Mouse (Mus musculus) thymus, postnatal 14 days (tissue): ENCODE data around the gene Elmod3.

ENCODE experiments used
- DNase-seq: peaks from one replicate; pipeline ENCODE4 v3.0.0; 2021

Elmod3 gene

DNA sequence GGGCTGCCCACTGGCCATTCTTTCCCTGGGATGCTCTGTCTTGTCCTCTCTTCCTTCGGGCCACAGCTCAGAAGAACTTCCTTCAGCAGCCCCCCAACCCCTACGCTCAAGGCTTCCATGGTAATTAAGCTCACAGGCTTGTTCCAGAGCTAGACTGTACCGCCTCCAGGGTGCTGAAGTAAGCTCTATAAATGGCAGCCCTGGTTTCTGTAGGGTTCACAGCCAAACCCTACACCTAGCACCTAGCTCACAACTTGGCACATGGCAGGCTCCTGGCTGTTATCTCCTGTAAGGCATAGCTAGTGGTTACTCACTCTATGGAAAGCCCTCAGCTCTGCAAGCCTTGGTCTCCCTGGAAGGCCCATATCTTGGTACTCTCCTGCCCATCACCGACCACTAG is 65.6 kb downstream of the Elmod3 start:
- DNase-seq = no peak

DNA sequence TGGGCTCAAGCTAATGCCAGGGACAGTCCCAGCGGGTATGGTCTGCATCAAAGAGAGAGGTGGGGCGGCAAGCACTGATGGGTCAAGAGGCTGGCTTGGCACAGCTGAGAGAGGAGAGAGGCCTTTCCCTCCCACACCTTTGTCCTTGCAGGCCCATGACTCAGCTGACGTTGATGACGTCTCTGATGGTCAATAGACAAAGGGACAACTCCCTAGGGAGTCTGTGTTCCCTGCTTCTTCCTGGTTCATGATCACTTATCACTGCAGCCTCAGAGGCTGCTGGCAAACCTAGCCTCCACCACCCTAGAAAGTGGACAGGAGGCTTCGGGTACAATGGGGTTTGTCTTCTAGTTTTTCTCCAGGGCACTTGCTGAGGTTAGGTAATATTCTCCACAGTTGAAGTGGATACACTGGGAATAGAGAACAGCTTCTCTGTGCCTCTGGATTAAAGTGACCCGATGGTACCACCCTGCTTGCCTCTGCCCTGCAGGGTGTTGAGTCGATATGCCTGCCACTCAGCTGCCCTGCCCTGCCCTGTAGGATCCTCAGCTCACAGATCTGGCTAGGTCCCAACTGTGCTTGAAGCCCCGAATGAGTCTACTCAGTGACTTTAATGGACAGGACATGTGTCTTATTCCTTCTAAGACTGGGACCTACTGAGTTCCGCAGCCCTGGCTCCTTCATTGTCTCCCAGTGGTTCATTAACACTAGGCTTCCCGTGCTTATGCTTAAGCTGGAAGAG is 69.6 kb downstream of the Elmod3 start:
- no peak for DNase-seq

DNA sequence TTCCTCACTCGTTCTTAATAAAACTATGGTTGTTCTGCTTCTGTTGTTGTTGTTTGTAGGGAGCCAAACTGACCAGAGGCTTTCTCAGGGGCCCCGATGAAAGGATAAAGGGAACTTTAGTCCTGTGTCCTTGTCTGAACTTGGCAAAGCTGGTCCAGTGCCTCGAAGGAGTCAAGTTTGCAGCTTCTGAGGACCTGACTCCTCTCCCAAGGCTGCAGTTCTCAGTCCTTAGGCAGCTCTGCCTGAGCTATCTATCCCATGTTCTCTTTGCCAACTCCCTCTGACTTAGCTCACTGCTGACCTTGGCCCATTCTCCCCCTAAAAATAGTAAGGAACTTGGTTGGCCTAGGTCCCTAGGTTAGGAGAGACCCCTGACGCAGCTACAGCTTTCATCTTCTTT is 71.1 kb downstream of the Elmod3 start:
- DNase-seq = no peak

DNA sequence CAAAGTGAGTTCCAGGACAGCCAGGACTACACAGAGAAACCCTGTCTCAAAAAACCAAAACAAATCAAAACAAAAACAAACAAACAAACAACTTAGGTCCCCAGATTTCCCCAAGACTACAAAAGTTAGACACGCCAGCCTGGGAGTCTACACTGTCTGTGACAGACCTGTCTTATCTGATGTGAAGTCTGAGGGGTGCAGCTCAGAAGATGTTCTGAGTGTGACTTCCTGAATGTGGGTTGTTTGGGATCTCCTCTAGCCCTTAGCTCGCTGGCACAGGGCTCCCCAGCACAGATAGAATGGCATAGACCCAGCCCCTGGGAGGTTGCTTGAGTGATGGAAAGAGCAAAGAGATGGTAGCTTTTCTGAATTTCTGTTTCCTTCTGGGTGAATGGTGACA is 74.1 kb downstream of the Elmod3 start:
- no peak for DNase-seq

DNA sequence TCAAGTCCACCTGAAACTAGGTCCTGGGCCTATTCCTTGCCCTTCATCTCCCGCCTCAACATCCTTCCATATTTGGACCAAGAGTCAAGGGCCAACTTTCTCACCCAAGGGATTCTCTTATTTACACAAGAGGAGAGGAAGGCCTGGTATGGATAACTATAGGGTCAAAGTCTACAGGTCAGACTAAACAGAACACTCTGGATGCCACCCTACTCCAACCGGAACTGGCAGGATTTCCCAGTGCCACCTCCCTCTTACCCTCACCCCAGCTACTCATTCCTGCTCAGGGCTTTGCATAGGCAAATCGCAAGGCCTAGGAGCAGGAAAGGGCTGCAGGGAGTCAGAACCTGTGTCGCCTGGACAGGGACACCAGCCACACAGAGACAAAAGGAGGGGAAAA is 75.0 kb downstream of the Elmod3 start:
- DNase-seq = no peak

DNA sequence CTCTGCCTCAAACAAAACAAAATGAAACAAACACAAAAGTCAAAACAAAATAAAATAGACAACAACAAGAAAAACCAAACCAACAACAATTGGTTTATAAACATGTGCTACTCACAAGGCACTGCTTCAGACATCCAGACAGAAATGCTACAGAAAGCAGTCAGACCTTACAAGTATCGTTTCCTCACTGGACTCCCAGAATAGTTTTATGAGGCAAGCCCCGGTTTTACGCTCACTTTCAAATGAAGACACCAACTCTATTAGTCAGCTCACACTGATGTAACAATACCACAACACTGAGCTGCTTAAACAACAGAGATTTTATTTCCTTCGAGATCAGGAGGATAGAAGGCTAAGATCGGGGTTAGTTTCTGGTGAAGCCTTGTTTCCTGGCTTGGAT is 75.9 kb downstream of the Elmod3 start:
- DNase-seq = no peak

DNA sequence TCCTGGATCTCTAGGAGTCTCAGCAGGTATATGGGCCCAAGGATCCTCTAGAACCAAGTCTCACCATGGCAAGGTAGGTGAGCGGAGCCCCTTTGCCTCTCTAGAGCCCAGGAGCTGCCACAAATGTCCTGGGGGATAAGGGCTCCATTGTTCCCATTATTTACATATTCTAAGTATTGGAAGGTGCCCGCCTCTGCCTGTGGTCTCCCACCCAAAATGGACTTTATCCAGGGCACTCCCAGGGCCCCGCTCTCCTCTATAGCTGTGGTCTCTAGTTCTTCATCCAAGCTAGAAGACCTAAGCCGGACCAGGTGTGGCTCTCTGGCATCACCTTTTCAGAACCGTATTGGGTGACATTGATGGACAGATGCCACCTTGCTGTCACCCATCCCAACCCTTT is 76.6 kb downstream of the Elmod3 start, which contains the start of gene Sh2d6:
Gene Sh2d6 (minus strand): TSS at position 101 of the 400 bp plus-strand sequence.
- DNase-seq = no peak

- no peak for DNase-seq
Measured at GRCm38 (mm10) chr6:72520904-72521303, 77.3 kb downstream of the Elmod3 start.

DNA sequence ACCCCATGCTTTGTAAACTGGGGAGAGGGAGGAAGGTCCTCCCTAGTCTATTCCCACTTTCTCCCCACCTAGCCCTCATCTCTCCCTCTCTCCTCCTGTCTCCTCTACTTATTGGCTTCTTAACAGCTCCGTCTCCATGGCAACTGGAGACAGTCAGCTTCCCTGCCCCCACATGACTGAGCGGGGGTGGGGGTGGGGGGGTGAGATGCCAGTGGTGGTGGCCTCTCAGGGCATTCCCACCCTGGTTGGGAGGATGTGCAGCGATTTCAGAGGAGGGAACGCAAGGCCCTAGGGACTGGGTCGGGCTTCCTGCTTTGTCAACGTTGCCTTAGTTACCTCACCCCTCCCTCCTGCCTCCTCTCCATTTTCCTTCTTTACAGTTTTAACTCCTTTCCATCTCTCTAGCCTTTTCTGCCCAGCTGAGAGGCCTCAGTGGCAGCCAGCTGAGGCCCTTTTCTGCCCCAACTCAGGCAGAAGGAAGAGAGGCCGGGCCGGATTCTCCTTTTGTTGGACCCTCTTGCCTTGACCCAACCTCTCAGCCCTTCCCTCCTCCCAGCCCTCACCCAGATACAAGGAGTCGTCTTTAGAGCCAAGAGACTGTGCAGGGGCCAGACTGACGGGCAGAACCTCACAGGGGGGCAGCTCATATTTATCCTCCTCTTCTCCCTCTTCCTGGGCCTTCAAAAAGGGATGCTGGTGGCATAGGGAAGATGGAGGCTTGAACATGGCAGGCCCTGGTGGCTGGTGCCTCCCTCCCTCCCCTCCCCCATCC is 78.1 kb downstream of the Elmod3 start:
- DNase-seq = no peak

DNA sequence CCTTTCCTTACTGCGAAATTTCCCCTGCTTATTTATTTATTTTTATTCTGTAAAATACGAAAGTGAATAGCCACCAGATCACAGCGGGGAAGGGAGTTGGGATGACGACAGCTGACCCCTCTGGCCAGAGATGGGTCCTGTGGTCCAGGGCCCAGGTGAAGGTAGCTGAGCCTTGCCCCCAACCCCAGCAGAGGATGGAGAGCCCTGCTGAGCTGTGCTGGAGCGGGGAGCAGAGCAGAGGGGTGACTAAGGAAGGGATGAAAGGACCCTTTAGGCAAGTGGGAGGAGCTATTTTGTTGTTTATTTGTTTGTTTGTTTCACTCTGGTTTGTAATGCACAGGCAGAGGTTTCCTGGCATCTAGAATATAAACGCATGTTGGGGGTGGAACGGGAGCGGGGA is 78.9 kb downstream of the Elmod3 start:
- no peak for DNase-seq

DNA sequence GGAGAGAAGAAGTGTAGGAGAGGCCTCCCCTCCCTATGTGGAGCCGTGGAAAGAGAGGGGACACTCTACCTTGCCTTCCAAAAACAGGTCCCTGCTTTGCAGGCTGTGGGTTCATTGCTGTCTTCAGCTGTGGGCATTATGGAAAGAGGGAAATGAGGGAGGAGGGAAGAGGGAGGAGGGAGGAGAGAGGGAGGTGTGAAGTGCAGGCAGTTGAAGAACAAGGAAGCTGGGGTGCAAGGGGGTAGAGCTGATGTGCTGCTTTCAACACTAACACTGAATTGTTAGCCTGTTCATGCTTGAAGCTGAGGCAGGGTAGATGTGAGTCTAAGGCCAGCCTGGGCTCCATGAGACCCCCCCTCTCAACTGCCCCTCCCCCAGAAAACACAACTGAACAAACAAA is 79.4 kb downstream of the Elmod3 start:
- DNase-seq = no peak
